Mouse (Mus musculus) E14TG2a.4 (cell line): ENCODE results near the gene Gm20388.

Experiments used
- CTCF ChIP-seq: conservative IDR thresholded peaks from 2 replicates; pipeline ENCODE4 v1.5.1; 2014; ENCODE audit warnings: low read length
- NANOG ChIP-seq: IDR thresholded peaks from 2 replicates; pipeline ENCODE4 v1.6.1; 2014; ENCODE audit warnings: borderline replicate concordance, low read length, mixed read lengths
- POU5F1 ChIP-seq: IDR thresholded peaks from 2 replicates; pipeline ENCODE4 v1.6.1; 2014; ENCODE audit warnings: low read length, borderline replicate concordance

GRCm38 (mm10) chr8:124169749-124170148 lies 4259.1 kb downstream of the Gm20388 start:
- TF ChIP-seq CTCF = no peak
- no peak for TF ChIP-seq POU5F1
- no peak for TF ChIP-seq NANOG
